Mouse (Mus musculus) lung, adult 2 months (tissue): ENCODE measurements around the gene Stpg1.

Experiments used
- CTCF ChIP-seq: fragments of 200-500 bp; IDR thresholded peaks from 2 replicates; pipeline ENCODE4 v1.5.1; 2011; ENCODE audit warnings: mild to moderate bottlenecking, low read length, control low read depth; ENCODE audit not compliant: insufficient read depth
- POLR2A ChIP-seq: fragments of 200-500 bp; IDR thresholded peaks from 2 replicates; pipeline ENCODE4 v1.6.1; 2011; ENCODE audit warnings: low read depth, mild to moderate bottlenecking, control low read depth, low read length, borderline replicate concordance; ENCODE audit errors: extremely low read depth

GRCm38 (mm10) chr4:135495397-135495791 is 804 bp downstream of the Stpg1 start:
- TF ChIP-seq CTCF (no peak), POLR2A (no peak)
